Mouse (Mus musculus): ENCODE results near the gene Ppm1e.

Gene Ppm1e

DNA sequence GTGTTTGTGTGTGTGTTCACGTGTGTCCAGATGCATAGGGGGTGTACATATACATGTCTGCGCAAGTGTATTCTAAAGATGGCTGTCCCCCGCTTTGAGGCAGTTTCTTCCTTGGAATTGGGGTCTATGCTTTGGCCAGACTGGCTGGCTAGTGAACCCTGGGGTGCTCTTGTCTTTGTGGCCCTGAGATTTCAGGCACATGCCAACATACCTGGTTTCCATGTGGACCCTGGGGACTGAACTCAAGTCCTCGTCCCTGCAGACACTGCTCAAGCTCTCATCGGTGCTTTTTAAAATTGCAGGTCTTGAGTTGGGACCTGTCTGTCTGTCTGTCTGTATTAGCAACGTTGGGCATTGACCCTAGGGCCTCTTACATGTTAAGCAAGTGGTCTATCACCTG is 105.5 kb downstream of the Ppm1e start:
- in situ Hi-C loops (cut with MboI, MseI), result no loop called here

DNA sequence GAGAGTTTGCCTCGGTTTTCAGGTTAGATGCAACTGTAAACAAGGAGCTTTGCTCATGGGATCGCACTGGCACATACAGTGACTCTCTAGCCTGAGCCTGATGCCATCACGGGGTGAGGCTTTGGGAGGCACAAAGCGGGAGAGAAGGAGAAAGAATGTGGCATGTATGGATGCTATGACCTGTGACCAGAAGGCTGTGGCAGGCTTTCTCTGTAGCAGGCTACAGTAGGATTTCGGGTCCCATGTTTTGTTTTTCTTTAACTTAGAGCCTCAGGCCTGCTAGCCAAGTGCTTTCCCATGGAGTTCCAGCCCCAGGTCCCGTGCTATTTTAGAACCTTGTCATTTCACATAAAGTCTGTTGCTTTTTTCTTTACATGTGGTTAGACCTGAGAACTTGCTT is 108.7 kb downstream of the Ppm1e start:
- in situ Hi-C loops (cut with MboI, MseI), result no loop called here

DNA sequence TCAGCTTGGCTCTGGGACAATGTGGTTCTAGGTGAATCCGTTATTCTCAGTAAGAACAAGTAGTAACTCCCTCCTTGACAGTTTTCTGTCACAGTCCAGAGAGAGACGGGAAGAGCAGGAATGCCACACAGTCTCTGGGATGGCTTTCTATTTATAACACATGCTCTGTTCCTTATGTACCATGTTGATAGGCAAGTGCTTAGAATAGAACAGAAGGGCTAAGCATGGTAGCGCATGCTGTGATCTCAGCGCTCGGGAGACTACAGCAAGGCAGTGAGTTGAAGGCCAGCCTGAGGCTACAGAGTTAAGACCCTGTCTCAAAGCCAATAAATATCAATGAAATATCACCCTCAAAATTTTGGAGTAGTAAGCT is 111.3 kb downstream of the Ppm1e start:
- in situ Hi-C loops (cut with MboI, MseI), result no loop called here

DNA sequence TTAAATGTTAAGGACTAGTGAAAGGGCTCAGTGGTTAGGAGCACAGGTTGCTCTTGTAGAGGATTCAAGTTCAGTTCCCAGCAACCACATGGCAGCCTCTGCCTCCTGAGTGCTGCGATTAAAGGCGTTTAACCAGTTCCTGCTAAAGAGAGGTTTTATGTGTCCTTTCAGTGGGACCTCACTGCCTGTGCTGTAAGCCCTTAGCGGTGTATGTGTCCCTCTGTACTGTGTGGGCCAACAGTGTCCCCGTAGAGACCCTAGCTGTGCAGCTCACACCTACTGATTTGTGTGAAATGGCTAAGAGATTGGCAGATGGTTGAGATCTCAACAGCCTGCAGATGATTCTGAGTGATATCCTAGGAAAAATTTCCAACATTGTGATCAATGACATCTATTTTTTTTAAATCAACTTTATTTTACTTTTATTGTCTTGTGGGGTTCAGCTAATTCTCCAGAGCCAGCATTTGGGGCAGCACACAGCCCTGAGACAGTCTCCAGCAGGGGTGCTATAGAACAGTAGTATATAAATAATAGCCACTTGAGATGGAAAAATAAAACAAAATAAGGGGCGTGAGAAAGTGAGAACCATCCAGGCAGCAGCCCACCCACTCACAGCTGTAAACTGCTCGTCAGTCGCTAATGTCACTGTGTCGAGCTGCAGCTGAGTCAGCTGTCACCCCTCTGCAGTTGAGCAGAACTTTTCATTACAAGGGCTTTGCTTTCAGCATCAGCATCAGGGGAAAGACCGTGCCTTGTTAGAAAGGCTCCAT is 111.9 kb downstream of the Ppm1e start:
- in situ Hi-C loops (cut with MboI, MseI), result no loop called here

DNA sequence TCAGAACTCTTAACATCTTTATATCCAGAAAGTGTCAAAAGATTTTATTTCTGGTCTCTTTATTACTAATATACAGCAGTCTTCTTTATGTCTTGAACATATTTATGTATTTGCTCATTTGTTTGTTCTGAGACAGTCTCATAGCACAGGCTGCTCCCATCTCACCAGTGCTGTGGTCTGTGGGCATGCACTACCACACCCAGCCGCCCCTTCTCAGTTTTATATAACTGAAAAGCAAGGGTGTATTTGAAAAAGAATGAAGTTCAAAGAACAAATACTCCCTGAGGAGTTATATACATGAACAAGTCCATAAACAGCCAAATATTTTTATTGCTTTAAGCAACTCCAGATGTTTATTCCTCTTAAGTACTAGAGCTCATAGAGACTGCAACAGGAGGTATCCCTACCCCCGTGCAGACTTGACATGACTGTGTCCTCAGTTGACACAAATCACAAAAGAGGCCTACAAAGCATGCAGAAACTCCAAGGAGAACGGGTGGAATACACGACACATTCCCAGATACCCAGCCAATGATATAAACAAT is 112.6 kb downstream of the Ppm1e start:
- in situ Hi-C loops (cut with MboI, MseI), result no loop called here

DNA sequence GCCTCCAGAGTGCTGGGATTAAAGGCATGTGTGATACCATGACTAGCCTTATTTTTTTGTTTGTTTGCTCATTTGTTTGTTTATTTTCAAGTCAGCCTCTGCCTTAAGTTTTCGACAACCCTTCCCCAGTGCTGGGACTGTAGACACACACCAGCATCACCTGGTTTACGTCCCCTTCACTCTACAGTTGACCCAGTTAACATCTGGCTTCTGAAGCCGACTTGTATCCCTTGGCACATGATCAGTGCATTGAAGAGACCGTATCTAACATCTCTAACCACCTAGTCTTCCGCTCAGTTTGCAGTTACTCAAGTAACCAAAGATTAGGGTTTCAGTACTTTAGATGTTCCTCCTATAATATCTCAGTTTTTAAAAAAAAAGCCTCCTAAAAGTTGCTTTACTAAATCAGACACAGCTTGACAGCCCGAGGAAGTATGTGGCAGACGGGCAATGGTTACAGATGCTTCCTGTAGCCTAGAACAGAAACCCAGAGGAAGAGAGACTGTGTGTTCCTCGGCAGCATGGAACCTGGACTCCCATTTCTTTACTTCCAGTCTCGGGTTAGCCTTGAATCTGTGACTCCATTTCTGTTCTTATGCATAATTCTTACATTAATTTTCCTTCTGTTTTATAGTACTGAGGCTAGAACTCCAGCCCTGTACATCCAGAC is 113.5 kb downstream of the Ppm1e start:
- in situ Hi-C loops (cut with MboI, MseI), result no loop called here

DNA sequence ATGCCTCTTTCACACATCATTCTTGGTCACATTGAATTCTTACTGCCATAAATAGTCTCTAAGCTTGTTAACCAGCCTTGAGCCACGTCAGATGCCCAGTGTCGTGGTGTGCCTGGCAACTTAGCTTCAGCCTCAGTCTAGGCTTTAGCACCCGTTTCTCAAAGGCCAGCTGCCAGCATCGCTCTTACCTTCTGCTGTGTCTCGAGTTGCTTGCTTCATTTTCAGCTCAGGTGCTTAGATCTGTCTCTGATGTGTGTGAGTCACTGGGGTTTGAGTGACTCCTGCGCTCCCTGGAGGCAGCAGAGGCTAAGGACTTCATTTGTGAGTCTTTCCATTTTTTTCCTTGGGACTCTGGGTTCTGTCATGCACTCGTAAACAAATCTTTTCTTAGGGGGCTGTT is 117.6 kb downstream of the Ppm1e start:
- in situ Hi-C loops (cut with MboI, MseI), result no loop called here

DNA sequence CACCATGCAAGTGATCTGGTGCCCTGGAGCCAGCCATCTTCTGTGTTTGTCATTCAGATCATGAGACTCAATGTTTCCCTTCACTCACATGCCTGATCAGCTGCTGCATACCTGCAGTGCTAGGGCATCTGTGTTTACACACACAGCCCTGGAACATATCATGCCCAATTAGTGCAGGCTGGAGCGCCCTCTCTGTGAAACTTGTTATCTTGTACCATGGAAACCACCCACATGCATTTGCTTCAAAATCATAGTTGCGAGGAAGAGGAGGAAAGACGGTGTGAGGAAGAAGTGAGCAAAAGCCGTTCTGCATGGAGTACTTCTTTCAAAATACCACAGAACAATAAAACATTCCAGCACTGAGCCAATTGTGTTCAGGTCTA is 118.0 kb downstream of the Ppm1e start:
- in situ Hi-C loops (cut with MboI, MseI), result no loop called here

DNA sequence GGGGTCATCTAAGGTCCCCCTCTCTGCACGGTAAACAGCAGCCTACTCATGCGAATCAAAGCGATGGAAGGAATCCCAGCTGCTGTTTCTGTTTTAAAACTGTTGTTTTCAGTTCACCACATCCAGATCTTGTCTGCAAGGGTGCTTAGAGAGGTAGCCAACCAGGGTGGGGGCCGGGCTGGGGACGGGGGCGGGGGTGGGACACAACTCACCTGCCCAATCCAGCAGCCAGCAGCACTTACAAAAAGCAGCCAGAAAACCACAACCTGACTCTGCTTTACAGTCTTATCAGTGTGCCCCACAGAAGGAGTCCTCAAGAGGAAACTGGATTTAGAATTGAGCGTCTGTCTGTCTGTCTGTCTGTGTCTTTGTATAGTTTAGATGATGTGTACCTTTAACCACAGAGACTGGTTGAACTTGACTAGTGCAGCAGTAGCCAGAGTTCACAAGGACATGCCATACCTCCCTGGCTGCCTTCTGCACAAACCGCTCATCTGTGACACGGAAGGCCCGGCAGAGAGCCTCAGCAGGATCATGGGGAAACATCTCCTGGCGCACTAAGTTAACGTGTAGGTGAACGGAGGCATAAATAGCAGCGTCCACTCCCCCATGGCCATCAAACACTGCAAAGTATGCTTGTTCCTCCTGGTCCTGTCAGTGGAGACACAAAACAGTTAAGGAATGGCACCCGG is 118.5 kb downstream of the Ppm1e start:
- in situ Hi-C loops (cut with MboI, MseI), result no loop called here

DNA sequence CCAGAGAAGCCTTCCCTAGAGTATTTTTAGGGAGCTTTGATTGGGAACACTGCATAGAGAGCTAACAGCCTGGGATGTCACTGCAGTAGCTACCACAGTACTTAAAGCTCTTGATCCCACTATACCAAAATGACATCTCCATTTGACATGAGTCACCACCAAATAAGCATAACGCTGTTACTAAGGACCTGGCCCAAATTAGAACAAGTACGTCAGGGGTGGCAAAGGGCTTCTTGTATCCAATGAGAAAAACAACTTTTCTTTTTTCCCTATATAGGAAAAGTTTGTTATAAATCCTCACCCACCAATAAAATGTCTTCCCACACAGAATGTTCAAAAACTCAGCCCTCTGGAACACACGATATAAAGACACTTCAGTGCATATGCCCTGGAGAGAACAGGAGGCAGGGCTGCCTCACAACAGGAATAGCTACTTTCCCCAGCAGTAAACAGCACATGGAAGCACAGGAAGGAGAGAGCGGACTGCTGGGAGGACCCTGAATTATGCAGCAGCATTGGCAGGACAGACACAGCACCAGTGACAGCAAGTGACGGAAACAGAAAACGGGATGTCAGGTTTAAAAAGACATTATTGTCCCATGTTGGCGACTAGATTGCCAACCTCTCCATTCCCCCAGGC is 119.8 kb downstream of the Ppm1e start:
- in situ Hi-C loops (cut with MboI, MseI), result no loop called here

DNA sequence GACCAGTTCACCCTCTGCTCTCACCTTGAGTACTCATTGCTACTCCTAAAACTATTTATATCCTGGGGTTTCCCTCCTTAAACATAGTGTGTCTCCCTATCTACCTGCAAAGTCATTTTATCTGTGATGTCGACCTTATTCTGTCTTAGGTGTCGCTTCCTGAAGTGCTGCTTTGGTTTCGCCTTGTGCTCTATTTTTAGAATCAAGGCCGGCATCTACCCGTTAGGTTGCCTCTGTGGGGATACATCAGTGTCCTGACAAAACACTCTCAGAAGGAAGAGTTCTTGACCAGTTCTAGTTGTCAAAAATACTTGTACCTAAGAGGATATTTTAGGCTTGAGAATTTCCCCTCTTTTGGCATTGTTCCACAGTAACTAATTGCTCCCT is 123.3 kb downstream of the Ppm1e start:
- in situ Hi-C loops (cut with MboI, MseI), result no loop called here

DNA sequence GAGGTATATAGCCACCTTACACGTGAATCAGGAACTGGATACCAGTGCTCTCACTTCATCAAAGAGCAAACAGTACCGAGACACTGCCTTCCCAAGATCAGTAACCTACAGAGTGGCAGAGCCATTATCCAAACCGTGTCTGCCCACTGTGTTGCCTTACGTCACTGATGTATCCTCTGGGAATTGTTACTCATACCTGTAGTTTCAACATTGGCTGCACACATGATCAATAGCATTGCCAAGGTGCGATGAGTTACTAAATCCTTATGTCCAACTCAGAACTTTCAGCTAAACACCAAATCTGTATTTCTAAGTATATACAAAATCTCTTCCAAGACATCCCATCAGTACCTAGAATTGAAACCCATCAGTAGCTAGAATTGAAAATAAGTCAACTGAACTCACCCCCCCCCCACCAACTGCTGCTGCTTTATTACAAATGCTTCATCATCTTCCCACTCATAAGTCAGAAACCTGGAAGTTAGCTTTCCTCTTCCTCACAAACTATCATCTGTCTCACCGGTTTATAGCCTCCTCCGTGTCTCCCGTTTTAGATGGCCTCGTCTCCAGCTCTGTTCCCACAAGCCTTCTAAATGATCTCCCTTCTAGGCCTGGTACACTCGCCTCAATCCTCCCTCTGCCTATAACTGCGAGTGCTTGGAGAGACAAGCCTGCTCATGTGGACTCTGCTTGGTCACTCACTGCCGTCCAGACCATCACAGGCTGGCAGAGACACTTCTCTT is 123.9 kb downstream of the Ppm1e start:
- in situ Hi-C loops (cut with MboI, MseI), result no loop called here

DNA sequence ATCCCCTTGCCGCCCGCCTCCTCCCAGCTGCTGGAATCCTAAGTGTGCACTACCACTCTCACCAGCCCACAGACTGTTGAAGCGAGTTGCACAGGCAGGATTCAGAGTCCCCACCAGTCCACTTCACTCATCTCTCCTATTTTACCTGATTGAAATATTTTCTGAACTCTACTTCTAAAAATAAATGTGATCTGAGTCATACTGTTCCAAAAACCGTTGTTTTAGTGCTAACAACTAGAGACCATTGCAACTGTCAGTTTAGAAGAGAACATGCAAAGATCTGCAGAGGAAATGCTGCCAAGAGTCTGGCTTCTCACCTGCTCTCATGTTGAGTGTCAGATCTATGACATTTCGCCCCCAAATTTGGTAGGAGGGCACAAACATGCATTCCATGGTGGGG is 125.4 kb downstream of the Ppm1e start:
- in situ Hi-C loops (cut with MboI, MseI), result no loop called here

DNA sequence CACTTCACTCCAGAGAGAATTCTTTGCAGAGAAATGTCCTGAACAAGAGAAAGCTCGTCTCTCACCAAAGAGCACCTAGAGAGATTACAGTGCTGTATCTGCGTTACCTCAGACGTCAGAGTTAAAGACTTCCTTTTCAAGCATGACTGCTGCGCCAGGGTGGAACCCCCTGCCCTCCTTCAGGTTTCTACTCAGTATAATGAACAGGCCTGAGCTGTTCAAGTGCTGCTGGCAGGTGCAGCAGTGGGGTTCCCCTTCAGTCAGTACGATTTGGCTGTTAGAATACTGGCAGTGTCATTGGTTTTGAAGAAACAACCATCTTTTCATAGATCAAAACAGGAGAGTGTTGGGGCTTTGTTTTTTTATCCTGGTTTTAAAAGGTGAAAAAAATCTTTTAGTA is 131.8 kb downstream of the Ppm1e start:
- in situ Hi-C loops (cut with MboI, MseI), result no loop called here

DNA sequence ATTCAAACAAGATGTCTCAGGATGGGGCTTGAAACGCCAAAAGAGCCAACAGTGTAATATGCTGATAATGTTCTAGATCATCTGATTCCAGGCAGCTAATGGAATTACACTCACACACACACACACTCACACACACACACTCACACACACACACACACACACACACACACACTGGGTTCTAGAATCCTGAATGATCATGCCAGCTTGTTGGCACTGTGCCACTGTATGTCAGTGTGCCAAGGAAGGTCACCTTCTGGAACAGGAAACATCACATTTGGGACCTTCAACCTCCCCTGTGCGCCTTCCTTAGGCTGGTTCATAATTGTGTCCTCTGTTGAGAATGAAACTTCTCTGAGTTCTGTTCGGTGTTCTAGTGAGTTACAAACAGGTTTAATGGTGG is 136.1 kb downstream of the Ppm1e start:
- in situ Hi-C loops (cut with MboI, MseI), result no loop called here

DNA sequence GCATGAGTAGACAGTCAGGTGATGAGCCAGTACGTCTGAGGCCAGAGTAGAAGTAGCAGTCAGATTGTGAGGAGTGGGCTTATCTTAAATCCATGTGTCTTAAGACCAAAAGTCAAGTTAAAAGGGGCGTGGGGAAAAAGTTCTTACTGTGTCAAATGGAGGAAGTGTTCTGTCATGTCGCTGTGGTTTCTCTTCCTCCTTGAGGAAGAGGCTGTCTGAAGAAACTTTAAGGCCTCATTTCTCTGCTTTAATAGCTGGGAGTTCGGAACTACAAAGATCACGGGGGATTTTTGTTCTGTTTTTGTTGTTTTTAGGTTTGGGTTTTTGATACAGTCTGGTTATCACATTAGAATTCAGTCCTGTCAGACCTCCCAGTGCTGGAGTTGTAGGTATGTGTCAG is 146.5 kb downstream of the Ppm1e start:
- in situ Hi-C loops (cut with MboI, MseI), result loop anchor here (10.0 kb wide), 1 partner anchor 182 kb away; no protein-coding TSS in a partner anchor

All from T-helper 2 cell (primary cell).